Mouse (Mus musculus) bone marrow, adult 2 months (tissue): ENCODE measurements at regions not wholly inside any gene's neighbourhood (a gene's known extent, or its start where the extent isn't known, plus 50 kb on each side); places are given as distances from the start of the nearest gene placed in this dataset.

Experiments
- H3K27ac ChIP-seq: fragments of 200-500 bp; 2 replicates; pipeline ENCODE4 v1.5.1; 2012; ENCODE audit warnings: low read depth, mild to moderate bottlenecking, control low read depth, inconsistent platforms, low read length; ENCODE audit not compliant: control insufficient read depth, poor library complexity, insufficient read depth
- H3K4me1 ChIP-seq: fragments of 200-500 bp; 2 replicates; pipeline ENCODE4 v1.6.1; 2011; ENCODE audit warnings: low read length; ENCODE audit not compliant: control insufficient read depth, insufficient read depth
- H3K4me3 ChIP-seq: fragments of 200-500 bp; replicated peaks from 2 replicates; pipeline ENCODE3; 2011; ENCODE audit warnings: mild to moderate bottlenecking, low read depth, low read length, control low read depth; ENCODE audit not compliant: control insufficient read depth
- CTCF ChIP-seq: fragments of 200-500 bp; IDR thresholded peaks from 2 replicates; pipeline ENCODE4 v1.5.1; 2011; ENCODE audit warnings: low read length, control low read depth; ENCODE audit not compliant: control insufficient read depth, insufficient read depth
- POLR2A ChIP-seq: fragments of 200-500 bp; IDR thresholded peaks from 2 replicates; pipeline ENCODE4 v1.6.1; 2011; ENCODE audit warnings: low read depth, mild to moderate bottlenecking, control low read depth, low read length, borderline replicate concordance; ENCODE audit not compliant: control insufficient read depth
- WGBS: fragments of 180-500 bp; shearing (Covaris S2); methylation state at CpG from one replicate; pipeline ENCODE4 v1.1.7; 2018; 5-methylcytosine and 5-hydroxymethylcytosine counted together

- no peak overlapping the region for H3K27ac ChIP-seq
- WGBS = 85% methylated on average over 7 of the region's 7 CpGs
- no peak overlapping the region for H3K4me3 ChIP-seq
- TF ChIP-seq CTCF (no peak), POLR2A (no peak)
- H3K4me1 ChIP-seq = no peaks in the 10 kb centered on the region
Observed at GRCm38 (mm10) chr7:68637556-68638215, 111.4 kb downstream of the Arrdc4 start.

- no peak for TF ChIP-seq CTCF
- no peak for TF ChIP-seq POLR2A
- no peak overlapping the region for H3K27ac ChIP-seq
- H3K4me3 ChIP-seq = no peak overlapping the region
- 79% methylated on average over 3 of the region's 3 CpGs for WGBS
- H3K4me1 ChIP-seq = no peaks in the 10 kb centered on the region
Observed at GRCm38 (mm10) chr7:68621080-68621479, 128.0 kb downstream of the Arrdc4 start.

GRCm38 (mm10) chr7:68610499-68610898 lies 138.5 kb downstream of the Arrdc4 start:
- H3K4me1 ChIP-seq = no peaks in the 10 kb centered on the region; the same call in 1 of the 2 replicates
- 54% methylated on average over 4 of the region's 4 CpGs for WGBS
- TF ChIP-seq POLR2A = no peak
- TF ChIP-seq CTCF = no peak
- H3K4me3 ChIP-seq = no peak overlapping the region
- H3K27ac ChIP-seq = no peak overlapping the region

GRCm38 (mm10) chr7:68607170-68607569 lies 141.9 kb downstream of the Arrdc4 start:
- no peaks in the 10 kb centered on the region; the same call in 1 of the 2 replicates for H3K4me1 ChIP-seq
- H3K27ac ChIP-seq = no peak overlapping the region
- 81% methylated on average over 4 of the region's 4 CpGs for WGBS
- no peak for TF ChIP-seq POLR2A
- no peak for TF ChIP-seq CTCF
- no peak overlapping the region for H3K4me3 ChIP-seq

- TF ChIP-seq POLR2A (no peak), CTCF (no peak)
- Histone ChIP-seq H3K27ac (no peak overlapping the region), H3K4me1 (no peaks in the 10 kb centered on the region; the same call in 1 of the 2 replicates), H3K4me3 (no peak overlapping the region)
- 24% methylated on average over 3 of the region's 3 CpGs for WGBS
Observed at GRCm38 (mm10) chr7:68606278-68606677, 142.8 kb downstream of the Arrdc4 start.

GRCm38 (mm10) chr7:68603711-68604110 lies 145.3 kb downstream of the Arrdc4 start:
- no peak overlapping the region for H3K27ac ChIP-seq
- WGBS = 89% methylated on average over 2 of the region's 2 CpGs
- no peak overlapping the region for H3K4me3 ChIP-seq
- H3K4me1 ChIP-seq = no peaks in the 10 kb centered on the region
- TF ChIP-seq CTCF (no peak), POLR2A (no peak)

- TF ChIP-seq POLR2A (no peak), CTCF (no peak)
- Histone ChIP-seq H3K4me3 (no peak overlapping the region), H3K4me1 (no peaks in the 10 kb centered on the region), H3K27ac (no peak overlapping the region)
- WGBS = 55% methylated on average over 6 of the region's 6 CpGs
Observed at GRCm38 (mm10) chr7:68602003-68602402, 147.0 kb downstream of the Arrdc4 start.

GRCm38 (mm10) chr7:68594017-68594386 lies 155.0 kb downstream of the Arrdc4 start:
- WGBS = 3% methylated on average over 4 of the region's 4 CpGs
- H3K4me1 ChIP-seq = no peaks in the 10 kb centered on the region
- H3K4me3 ChIP-seq = no peak overlapping the region
- TF ChIP-seq POLR2A (no peak), CTCF (no peak)
- no peak overlapping the region for H3K27ac ChIP-seq

GRCm38 (mm10) chr7:68593344-68594016 lies 155.6 kb downstream of the Arrdc4 start:
- WGBS = 39% methylated on average over 15 of the region's 15 CpGs

More at GRCm38 (mm10) chr7:68593344-68594016, 155.6 kb downstream of the Arrdc4 start:
- Histone ChIP-seq H3K27ac (no peak overlapping the region), H3K4me3 (no peak overlapping the region), H3K4me1 (no peaks in the 10 kb centered on the region)
- TF ChIP-seq POLR2A = no peak
- TF ChIP-seq CTCF = no peak
